8 mouse cellular contexts compared by ENCODE assay signal in the genomic region with DNA sequence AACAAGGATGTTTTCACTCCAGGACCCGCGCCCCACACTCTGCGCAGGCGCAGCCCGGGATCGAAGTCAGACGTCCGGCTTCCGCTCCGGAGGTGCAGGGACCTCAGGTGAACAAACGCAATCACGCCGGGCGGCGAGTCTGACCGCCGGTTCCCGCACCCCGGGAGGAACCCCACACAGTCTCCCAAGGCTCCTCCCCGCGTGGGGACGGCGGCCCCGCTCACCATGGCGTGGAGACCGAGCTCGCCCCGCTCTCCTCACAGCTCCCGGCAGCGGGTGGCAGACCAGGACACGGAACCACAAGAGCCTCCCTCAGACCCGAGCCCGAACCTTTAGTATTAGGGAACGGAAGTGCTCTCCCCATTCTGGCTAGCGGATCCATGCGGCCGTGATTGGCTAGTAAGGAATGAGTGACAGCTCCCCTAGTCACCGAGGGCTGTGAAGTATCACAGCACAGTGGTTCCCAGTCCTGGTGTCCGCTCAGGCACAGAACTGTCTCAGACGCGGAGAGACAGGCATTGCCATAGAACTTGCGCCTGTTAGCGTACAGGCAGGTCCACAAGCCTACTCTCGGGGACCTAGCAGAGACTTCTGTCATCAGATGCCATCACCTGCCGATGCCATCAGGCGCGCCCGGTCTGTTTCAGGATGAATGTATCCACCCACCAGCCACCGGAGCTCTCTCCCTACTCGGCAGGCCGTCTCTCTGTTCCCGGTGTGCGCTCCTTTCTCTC. TPM values are rescaled to one million over a fixed set of nuclear protein-coding genes. Genes with fewer than 3 reads are reported as not detected.
DNase-seq lines count a peak whose midpoint lies in the region; ATAC-seq and TF ChIP-seq lines count a peak whose summit lies in the region.
"Not testable (repeated sequence)": the region's sequence is repeated elsewhere in the genome, so short reads cannot be mapped to it uniquely, and the experiment has no call there.

TSS of gene Zfp119a (minus strand) at position 295 of the 734 bp plus-strand sequence.

- H3K27me3 ChIP-seq in hindbrain, postnatal 0 days (ENCODE audit: insufficient read depth, low read length), result not testable (repeated sequence)

- not testable (repeated sequence) for H3K4me1 ChIP-seq in hindbrain, postnatal 0 days (ENCODE audit: insufficient read depth, low read length)

- WGBS in hindbrain, postnatal 0 days, result 0% methylated on average over 34 of the region's 53 CpGs

- H3K9me3 ChIP-seq in hindbrain, postnatal 0 days (ENCODE audit: low read length), result not testable (repeated sequence)

- H3K4me3 ChIP-seq in gastrocnemius, adult 2 months, result peak within 1 kb of the TSS; percentile 73
- peak within 1 kb of the TSS; percentile 45 for H3K4me3 ChIP-seq in hindbrain, postnatal 0 days (ENCODE audit: low read length)
- H3K4me3 ChIP-seq in left cerebral cortex, adult 2 months, result peak within 1 kb of the TSS; percentile 49

- intact Hi-C loops in gastrocnemius, adult 2 months (cut with DNase I), result loop anchor here (1.0 to 5.0 kb wide), 2 partner anchors 12 to 167 kb away; partner anchors contain the start of gene Pot1b
- intact Hi-C loops in left cerebral cortex, adult 2 months (cut with DNase I), result loop anchor here (2.0 to 5.0 kb wide), 2 partner anchors 64 to 167 kb away; partner anchors contain the start of gene Pot1b

- H3K4me2 ChIP-seq in hindbrain, postnatal 0 days (ENCODE audit: low read depth, low read length), result peak within 1 kb of the TSS; percentile 56

- not testable (repeated sequence) for TF ChIP-seq CTCF in gastrocnemius, adult 2 months (IDR thresholded peaks at IDR 0.05); left cerebral cortex, adult 2 months (IDR thresholded peaks at IDR 0.05)
- TF ChIP-seq CTCF in hindbrain, postnatal 0 days (IDR thresholded peaks at IDR 0.05; ENCODE audit: low read depth), result 0 out of 2 replicates have a peak, but pooled peaks have one; percentile 23

- peak within 1 kb of the TSS; percentile 89 for H3K27ac ChIP-seq in gastrocnemius, adult 2 months
- peak within 1 kb of the TSS; percentile 80 for H3K27ac ChIP-seq in hindbrain, postnatal 0 days
- peak within 1 kb of the TSS; percentile 86 for H3K27ac ChIP-seq in left cerebral cortex, adult 2 months

- not testable (repeated sequence) for H3K36me3 ChIP-seq in hindbrain, postnatal 0 days (ENCODE audit: insufficient read depth, low read length)

- ATAC-seq in common myeloid progenitor, adult 5-6 weeks (replicated peaks; ENCODE audit: low read depth, poor library complexity, severe bottlenecking), result peak; percentile 98
- peak; percentile 100 for ATAC-seq in hindbrain, postnatal 0 days
- peak; percentile 93 for ATAC-seq in megakaryocyte, adult 5-6 weeks (ENCODE audit: poor library complexity, severe bottlenecking)

- DNase-seq in ZHBTc4 (ENCODE audit: low read depth, low spot score), result peak; percentile 95
- DNase-seq in gastrocnemius, adult 2 months, result peak; percentile 82
- peak; percentile 93 for DNase-seq in hindbrain, postnatal 0 days (ENCODE audit: low spot score)
- DNase-seq in left cerebral cortex, adult 2 months (ENCODE audit: extremely low spot score in 1 of 2, low spot score in 2 of 2), result peak; percentile 80 to 83
- peak; percentile 86 to 93 for DNase-seq in right cerebral cortex, postnatal 10 days (ENCODE audit: low spot score in 2 of 2)
- peak; percentile 56 for DNase-seq in urinary bladder, postnatal 25 days (ENCODE audit: low spot score)

- peak within 1 kb of the TSS; percentile 57 for H3K9ac ChIP-seq in hindbrain, postnatal 0 days (replicated peaks; ENCODE audit: low read length)

RNA-seq across cellular contexts. Expression of gene Zfp119a, which starts in this region (rescaled TPM):
- total RNA-seq in common myeloid progenitor, adult 5-6 weeks (2017), result 7.2 and 10.3 TPM in 2 replicates
- 1 to 10 TPM; 3.8 to 4.9 TPM for total RNA-seq in gastrocnemius, adult 2 months (2021)
- 3.6 and 5.1 TPM in 2 replicates for total RNA-seq in hindbrain, postnatal 0 days (2014; rRNA removed)
- polyA plus RNA-seq in hindbrain, postnatal 0 days (2015; fragmentation: Nextera tagmentation; extraction: Ambion mirVana), result 6.4 and 7.4 TPM in 2 replicates
- total RNA-seq in left cerebral cortex, adult 2 months (2021), result 1 to 10 TPM; 5.1 to 6.7 TPM
- total RNA-seq in megakaryocyte, adult 5-6 weeks (2015), result 8.7 and 9.9 TPM in 2 replicates
- 7.4 and 8.1 TPM in 2 replicates for total RNA-seq in megakaryocyte, adult 5-6 weeks (2017)

Comparison
In these comparisons a context has a peak if more than half of its experiments do, and no peak if none do; other contexts are left out.
1. Peak in every context shown above with its lines: DNase-seq, ATAC-seq, H3K4me3 ChIP-seq and H3K27ac ChIP-seq.